Mouse (Mus musculus) forebrain, embryonic 11.5 days (tissue): ENCODE measurements around the gene Rims1. TPM values are rescaled to one million over a fixed set of nuclear protein-coding genes. Genes with fewer than 3 reads are reported as not detected.

Experiments
- ATAC-seq: fragments of 200-750 bp; cut with Nextera tagmentation; replicated peaks from 2 replicates; pipeline ENCODE4 v1.8.0; 2017; ENCODE audit warnings: moderate TSS enrichment; ENCODE audit not compliant: low FRiP score
- DNase-seq: peaks from one replicate; pipeline ENCODE4 v3.0.0-alpha.2; 2017; ENCODE audit warnings: low spot score
- H3K27ac ChIP-seq: fragments of 300-500 bp; sonication (generic); 2 replicates; pipeline ENCODE4 v1.5.1; 2014; ENCODE audit warnings: low read depth, low read length
- H3K27me3 ChIP-seq: fragments of 300-500 bp; sonication (generic); 2 replicates; pipeline ENCODE4 v1.6.1; 2014; ENCODE audit warnings: mild to moderate bottlenecking, low read length, mixed read lengths; ENCODE audit not compliant: control insufficient read depth, insufficient read depth
- H3K36me3 ChIP-seq: fragments of 300-500 bp; sonication (generic); 2 replicates; pipeline ENCODE4 v1.6.1; 2014; ENCODE audit warnings: mild to moderate bottlenecking, low read length, moderate library complexity, mixed read lengths; ENCODE audit not compliant: control insufficient read depth, insufficient read depth
- H3K4me1 ChIP-seq: fragments of 300-500 bp; sonication (generic); replicated peaks from 2 replicates; pipeline ENCODE4 v1.6.1; 2014; ENCODE audit warnings: low read length, mixed read lengths; ENCODE audit not compliant: control insufficient read depth, insufficient read depth
- H3K4me2 ChIP-seq: fragments of 300-500 bp; sonication (generic); 2 replicates; pipeline ENCODE4 v1.6.1; 2014; ENCODE audit warnings: low read depth, mild to moderate bottlenecking, low read length, moderate library complexity, mixed read lengths; ENCODE audit not compliant: severe bottlenecking
- H3K4me3 ChIP-seq: fragments of 300-500 bp; sonication (generic); 2 replicates; pipeline ENCODE4 v1.5.1; 2014; ENCODE audit warnings: low read depth, low read length
- H3K9ac ChIP-seq: fragments of 300-500 bp; sonication (generic); 2 replicates; pipeline ENCODE4 v1.6.1; 2014; ENCODE audit warnings: low read length
- H3K9me3 ChIP-seq: fragments of 300-500 bp; sonication (generic); 2 replicates; pipeline ENCODE4 v1.6.1; 2016; ENCODE audit warnings: low read length, mixed read lengths; ENCODE audit not compliant: control insufficient read depth
- WGBS: fragments of 180-500 bp; shearing (Covaris S2); extraction: QIAGEN DNeasy Blood & Tissue Kit; methylation state at CpG from one replicate; pipeline ENCODE4 v1.1.7; 2014; 5-methylcytosine and 5-hydroxymethylcytosine counted together
- polyA plus RNA-seq: library from polyadenylated mRNA; unstranded; fragments of >200 nt; fragmentation: Nextera tagmentation; extraction: Ambion mirVana; gene quantifications from 2 replicates; pipeline ENCODE4 v1.2.1, GENCODE M21; 2014

Rims1 gene
- polyA plus RNA-seq, 1 experiment from 2014 or later: 3.1 TPM

DNA sequence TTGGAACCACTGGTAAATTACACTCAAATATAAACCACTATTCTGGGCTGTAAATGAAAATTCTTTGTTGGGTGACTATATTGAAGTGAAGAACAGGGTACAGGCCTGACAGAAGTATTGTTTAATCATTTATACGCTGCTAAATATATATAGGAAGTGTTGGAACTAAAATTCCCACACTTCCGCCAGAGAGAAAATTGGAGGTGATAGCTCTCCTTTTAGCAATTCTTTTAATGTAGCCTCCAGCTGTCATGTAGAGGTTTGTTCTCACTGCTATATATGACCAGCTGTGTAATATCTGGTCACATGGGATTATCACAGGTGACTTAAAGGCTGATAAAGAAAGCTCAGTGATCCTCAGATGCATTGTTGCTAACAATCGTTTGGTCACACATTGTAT lies 144.0 kb downstream of the Rims1 start:
- Histone ChIP-seq H3K9ac (no peak overlapping the region), H3K9me3 (no peaks in the 10 kb centered on the region), H3K27me3 (no peaks in the 10 kb centered on the region), H3K4me3 (no peak overlapping the region), H3K36me3 (no peaks in the 10 kb centered on the region), H3K27ac (no peak overlapping the region), H3K4me1 (no peaks in the 10 kb centered on the region), H3K4me2 (no peak overlapping the region)
- 89% methylated on average over 3 of the region's 3 CpGs for WGBS
- ATAC-seq (no peak), DNase-seq (no peak)

DNA sequence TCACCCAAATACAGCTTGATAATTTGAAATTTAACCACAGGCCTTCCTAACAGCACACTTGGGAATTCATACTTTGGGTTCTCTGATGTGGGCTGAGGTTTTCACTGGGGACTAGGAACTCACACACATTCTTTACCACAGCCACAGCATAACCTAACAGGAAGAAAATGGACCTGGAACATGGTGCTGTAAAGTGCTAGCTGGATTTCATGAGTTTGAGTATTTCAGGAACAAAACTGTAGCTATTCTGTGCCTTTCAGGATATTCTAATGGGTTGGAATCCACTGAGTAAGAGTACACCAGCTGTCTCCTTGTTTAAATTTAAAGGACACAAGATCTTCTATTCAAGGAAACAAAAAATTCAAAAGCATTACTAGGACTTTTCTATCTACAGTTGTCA lies 149.8 kb downstream of the Rims1 start:
- no peaks in the 10 kb centered on the region for H3K36me3 ChIP-seq
- ATAC-seq: no peak
- H3K27ac ChIP-seq: no peak overlapping the region

DNA sequence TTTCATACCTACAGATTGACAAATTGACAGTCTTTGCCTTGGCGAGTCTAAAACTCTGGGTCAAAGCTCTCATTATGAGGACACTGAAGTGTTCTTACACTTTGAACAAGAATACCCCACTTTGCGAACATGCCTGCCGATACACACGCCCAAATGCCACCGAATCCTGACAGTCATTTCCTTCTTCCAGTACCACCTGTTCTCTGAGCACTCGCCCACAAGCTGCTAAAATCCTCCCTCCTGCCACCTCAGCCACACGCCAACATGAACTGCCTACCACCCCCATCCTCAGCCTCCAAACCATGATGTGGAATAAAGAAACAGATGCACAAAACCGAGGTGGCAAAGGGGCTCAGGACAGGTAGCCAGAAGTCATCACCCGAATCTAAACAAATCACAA lies 150.9 kb downstream of the Rims1 start:
- Histone ChIP-seq H3K9ac (no peak overlapping the region), H3K4me3 (no peak overlapping the region), H3K27ac (no peak overlapping the region), H3K4me2 (no peak overlapping the region), H3K9me3 (no peaks in the 10 kb centered on the region), H3K4me1 (no peaks in the 10 kb centered on the region), H3K27me3 (no peaks in the 10 kb centered on the region), H3K36me3 (no peaks in the 10 kb centered on the region)
- 89% methylated on average over 9 of the region's 9 CpGs for WGBS
- DNase-seq (no peak), ATAC-seq (no peak)

More for the DNA sequence above, 149.8 kb downstream of the Rims1 start:
- H3K9me3 ChIP-seq: no peaks in the 10 kb centered on the region
- H3K4me2 ChIP-seq: no peak overlapping the region
- no peaks in the 10 kb centered on the region for H3K4me1 ChIP-seq
- no peak overlapping the region for H3K9ac ChIP-seq
- H3K27me3 ChIP-seq: no peaks in the 10 kb centered on the region
- no peak overlapping the region for H3K4me3 ChIP-seq
- DNase-seq: no peak

DNA sequence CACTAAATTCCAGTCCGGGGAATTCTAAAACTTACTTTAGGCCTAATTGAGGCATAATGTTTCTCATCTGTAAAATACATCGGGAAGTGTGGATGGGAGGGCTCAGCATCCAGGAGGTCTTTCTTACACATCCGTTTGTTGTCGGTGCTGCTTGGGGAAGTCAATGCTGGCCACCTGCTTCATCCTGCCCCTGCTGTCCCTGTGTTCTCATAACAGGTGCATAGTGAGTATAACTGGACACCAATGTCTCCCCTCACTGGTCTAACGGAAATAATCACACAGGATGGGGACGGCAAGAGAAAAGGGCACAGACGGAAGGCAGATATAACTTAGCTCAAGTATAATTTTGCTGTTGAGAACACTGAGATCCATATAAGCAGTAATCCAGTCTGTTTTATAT lies 155.2 kb downstream of the Rims1 start:
- no peaks in the 10 kb centered on the region for H3K4me1 ChIP-seq
- no peak overlapping the region for H3K27ac ChIP-seq
- H3K4me3 ChIP-seq: no peak overlapping the region
- DNase-seq (no peak), ATAC-seq (no peak)
- H3K9me3 ChIP-seq: no peaks in the 10 kb centered on the region
- no peak overlapping the region for H3K4me2 ChIP-seq
- WGBS: 81% methylated on average over 7 of the region's 7 CpGs
- no peaks in the 10 kb centered on the region for H3K36me3 ChIP-seq
- no peaks in the 10 kb centered on the region for H3K27me3 ChIP-seq
- H3K9ac ChIP-seq: no peak overlapping the region

DNA sequence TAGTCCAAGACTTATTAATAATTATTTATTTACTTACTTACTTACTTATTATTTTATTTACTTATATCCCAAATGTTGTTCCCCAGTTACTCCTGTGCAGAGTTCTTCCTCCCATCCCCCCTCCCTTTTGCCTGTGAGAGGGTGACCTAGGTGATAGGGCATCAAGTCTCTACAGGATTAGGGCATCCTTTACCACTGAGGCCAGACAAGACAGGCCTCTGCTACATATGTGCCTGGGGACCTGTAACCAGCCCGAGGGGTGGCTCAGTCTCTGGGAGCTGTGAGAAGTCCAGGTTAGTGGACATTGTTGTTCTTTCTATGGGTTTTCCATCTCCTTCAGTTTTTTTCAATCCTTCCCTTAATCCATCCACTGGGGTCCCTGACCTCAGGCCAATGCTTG lies 156.4 kb downstream of the Rims1 start:
- Histone ChIP-seq H3K27ac (no peak overlapping the region), H3K36me3 (no peaks in the 10 kb centered on the region), H3K9ac (no peak overlapping the region), H3K4me2 (no peak overlapping the region), H3K4me3 (no peak overlapping the region), H3K27me3 (no peaks in the 10 kb centered on the region), H3K4me1 (no peaks in the 10 kb centered on the region), H3K9me3 (no peaks in the 10 kb centered on the region)
- ATAC-seq: no peak
- DNase-seq: no peak
- WGBS: 70% methylated on average over 1 of the region's 1 CpGs

DNA sequence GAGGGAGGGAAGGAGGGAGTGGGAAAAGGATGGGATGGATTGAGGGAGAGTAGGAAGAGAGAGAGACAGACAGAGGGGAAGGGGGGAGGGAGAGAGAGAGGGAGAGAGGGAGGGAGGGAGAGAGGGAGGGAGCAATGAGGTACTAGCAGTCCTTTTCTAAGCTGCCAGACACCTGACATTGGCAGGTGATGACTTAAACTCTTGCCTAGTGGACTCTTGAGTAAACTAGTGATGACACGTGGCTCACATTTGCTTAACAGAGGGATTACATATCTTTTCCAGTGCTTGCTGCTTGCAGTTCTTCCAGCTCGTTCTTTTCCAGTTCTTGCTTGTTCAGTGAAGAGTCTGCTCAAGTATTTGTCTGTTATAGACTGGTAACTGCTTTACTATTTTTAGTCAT lies 160.5 kb downstream of the Rims1 start:
- Histone ChIP-seq H3K9ac (no peak overlapping the region), H3K9me3 (no peaks in the 10 kb centered on the region), H3K4me2 (no peak overlapping the region), H3K4me3 (no peak overlapping the region), H3K36me3 (no peaks in the 10 kb centered on the region), H3K4me1 (no peaks in the 10 kb centered on the region), H3K27ac (no peak overlapping the region), H3K27me3 (no peaks in the 10 kb centered on the region)
- ATAC-seq (no peak), DNase-seq (no peak)
- WGBS: 49% methylated on average over 2 of the region's 2 CpGs

DNA sequence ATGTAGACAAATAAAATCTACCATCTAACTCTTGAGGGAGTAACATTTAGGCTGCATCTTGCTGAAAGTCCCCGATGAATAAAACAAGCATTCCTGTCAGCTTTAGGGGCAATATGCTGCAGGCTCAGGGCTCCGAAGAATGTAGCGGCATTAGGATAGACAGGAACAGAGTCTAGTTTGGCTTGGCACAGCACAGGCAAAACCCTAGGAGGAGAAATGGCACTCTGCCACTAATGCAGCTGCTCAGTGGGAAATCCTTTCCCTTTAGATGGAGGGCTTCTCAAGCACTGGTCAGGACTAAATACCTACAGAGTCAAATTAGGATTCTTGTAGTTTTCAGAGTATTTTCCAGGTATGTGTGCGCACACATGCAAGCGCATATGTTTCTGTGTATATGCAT lies 165.2 kb downstream of the Rims1 start:
- no peak overlapping the region for H3K9ac ChIP-seq
- ATAC-seq: no peak
- H3K9me3 ChIP-seq: no peaks in the 10 kb centered on the region
- no peaks in the 10 kb centered on the region for H3K36me3 ChIP-seq
- H3K4me3 ChIP-seq: no peak overlapping the region
- H3K27me3 ChIP-seq: no peaks in the 10 kb centered on the region
- H3K4me1 ChIP-seq: no peaks in the 10 kb centered on the region
- H3K4me2 ChIP-seq: no peak overlapping the region
- 90% methylated on average over 5 of the region's 5 CpGs for WGBS
- DNase-seq: no peak
- H3K27ac ChIP-seq: no peak overlapping the region

DNA sequence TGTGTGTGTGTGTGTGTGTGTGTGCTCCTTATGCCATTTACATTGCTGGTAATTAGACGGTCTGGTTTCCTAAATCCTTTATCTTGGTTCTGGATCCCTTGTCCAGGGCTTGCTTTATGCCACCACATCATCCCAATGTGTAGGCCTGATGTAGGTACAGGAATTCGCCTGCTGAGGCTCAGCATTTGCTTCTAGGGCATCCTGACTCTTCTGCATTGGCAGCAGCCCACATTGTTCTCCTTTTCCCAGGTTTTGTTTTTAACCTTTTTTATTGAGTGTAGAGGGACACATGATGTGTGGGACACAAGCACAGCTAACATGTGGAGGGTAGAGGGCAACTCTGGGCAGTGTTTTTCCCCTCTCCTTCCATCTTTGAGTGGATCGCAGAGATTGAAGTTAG lies 166.1 kb downstream of the Rims1 start:
- H3K9ac ChIP-seq: no peak overlapping the region
- no peaks in the 10 kb centered on the region for H3K36me3 ChIP-seq
- no peaks in the 10 kb centered on the region for H3K9me3 ChIP-seq
- no peak overlapping the region for H3K4me3 ChIP-seq
- H3K27me3 ChIP-seq: no peaks in the 10 kb centered on the region
- ATAC-seq: no peak
- DNase-seq: no peak
- H3K27ac ChIP-seq: no peak overlapping the region
- WGBS: 83% methylated on average over 3 of the region's 3 CpGs
- no peaks in the 10 kb centered on the region for H3K4me1 ChIP-seq
- no peak overlapping the region for H3K4me2 ChIP-seq

DNA sequence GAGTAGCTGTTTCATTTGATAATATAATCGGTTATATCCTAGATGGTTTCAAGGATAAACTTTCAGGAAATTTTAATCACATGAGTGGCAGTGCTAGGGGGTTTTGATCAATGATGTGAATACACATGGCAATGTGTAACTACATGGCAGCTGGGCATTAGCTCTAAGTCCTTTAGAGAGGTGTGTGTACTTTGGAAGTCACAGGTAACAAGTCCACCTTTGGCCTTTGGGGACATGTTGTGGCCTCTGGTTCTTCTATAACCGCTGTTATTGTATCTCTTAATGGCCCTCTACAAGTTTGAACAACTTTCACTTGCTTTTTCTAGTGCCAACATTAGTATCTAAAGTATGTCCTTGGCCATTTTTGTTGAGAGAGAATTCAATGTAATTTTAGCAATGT lies 171.9 kb downstream of the Rims1 start:
- H3K27ac ChIP-seq: no peak overlapping the region
- H3K36me3 ChIP-seq: no peaks in the 10 kb centered on the region
- ATAC-seq (no peak), DNase-seq (no peak)
- 91% methylated on average over 2 of the region's 2 CpGs for WGBS
- no peak overlapping the region for H3K4me3 ChIP-seq
- no peaks in the 10 kb centered on the region; the same call in 1 of the 2 replicates for H3K4me1 ChIP-seq
- no peaks in the 10 kb centered on the region for H3K27me3 ChIP-seq
- no peaks in the 10 kb centered on the region for H3K9me3 ChIP-seq
- H3K9ac ChIP-seq: no peak overlapping the region
- no peak overlapping the region for H3K4me2 ChIP-seq
